Mouse (Mus musculus): ENCODE data around the gene Serpinb6c.

DNA sequence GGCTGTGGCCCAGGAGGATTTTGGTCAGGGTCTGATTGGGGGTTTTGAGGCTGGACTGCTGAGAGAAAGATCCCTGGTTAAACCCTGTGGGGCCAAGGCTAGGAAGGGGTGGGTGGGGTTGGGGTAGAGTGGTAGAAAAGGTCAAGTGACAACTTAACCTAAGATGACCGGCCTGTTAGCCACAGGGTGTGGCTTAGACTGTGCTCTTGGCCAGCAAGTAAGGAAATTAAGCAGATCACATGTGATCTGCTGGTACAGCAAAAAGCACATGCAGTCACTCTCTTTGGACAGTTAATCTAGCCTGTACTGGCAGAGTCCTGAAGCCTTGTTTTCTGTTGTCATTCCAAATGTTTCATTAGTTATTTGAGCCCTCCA is 46.6 kb upstream of the Serpinb6c start:
- TF ChIP-seq CTCF (IDR thresholded peaks at IDR 0.05; ENCODE audit: low read depth), result no peak
- TF ChIP-seq EP300 (IDR thresholded peaks at IDR 0.05; ENCODE audit: low read depth), result no peak

All from liver, embryonic 14.5 days (tissue).